Mouse (Mus musculus): ENCODE results near the gene Pttg1ip. TPM values are rescaled to one million over a fixed set of nuclear protein-coding genes. Genes with fewer than 3 reads are reported as not detected.

Pttg1ip gene
- polyA plus RNA-seq, 2 experiments from 2014 or later = 107 to 179 TPM

DNA sequence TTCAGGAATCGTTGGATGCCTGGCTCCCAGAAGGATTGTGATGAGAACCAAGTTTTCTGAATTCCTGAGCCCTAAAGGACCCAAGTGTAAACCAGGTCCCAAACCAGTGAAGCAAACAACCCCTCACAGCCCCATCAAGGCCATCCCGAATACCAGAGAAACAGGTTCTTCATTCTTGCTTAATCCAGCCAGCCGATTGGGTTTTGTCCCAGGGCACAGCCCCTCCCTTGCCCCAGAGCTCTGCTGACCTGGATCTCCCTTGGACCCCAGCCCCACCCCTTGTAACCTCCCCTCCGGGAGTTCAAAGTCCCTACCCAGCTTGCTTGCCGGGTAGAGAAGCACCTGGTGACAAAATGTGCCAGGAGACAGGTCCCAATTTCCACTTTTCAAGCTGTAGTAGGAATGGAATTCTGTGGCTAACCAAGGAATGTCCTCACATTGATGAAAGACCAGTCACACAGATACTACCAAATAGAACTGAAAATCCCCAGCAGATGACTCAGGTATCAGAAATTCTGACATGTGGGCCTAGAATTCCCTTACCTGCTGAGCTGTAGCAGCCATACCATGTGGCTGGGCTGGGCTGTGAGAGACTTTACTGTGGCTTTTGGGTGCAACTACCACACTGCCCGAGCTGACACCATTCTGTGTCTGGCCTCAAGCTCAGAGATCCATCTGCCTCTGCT is 11.4 kb upstream of the Pttg1ip start:
- no peak for ATAC-seq

DNA sequence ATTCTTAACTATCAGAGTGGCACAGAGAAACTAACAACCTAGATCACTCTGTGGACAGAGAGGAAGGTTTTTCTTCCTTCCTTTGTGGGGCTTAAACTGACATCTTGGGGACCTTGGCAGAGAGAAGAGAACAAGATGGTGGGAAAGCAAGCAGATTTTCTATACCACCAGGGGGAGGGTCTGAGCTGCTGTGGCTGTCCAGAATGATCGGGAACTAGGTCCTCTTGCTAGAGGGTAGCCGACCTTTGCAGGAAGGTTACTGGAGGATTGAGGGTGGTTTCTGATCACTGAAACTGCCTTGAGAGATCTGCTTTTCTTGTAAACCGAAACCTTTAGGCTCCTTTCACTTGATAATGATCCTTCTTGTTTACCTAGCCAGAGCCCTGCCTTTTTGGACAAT is 9.3 kb upstream of the Pttg1ip start:
- peak; percentile 32 for ATAC-seq

- no peak for ATAC-seq
Measured at GRCm38 (mm10) chr10:77573162-77573561, 8.4 kb upstream of the Pttg1ip start.

GRCm38 (mm10) chr10:77580027-77580920 is 1.2 kb upstream of the Pttg1ip start:
- ATAC-seq = no peak

GRCm38 (mm10) chr10:77581023-77581407 is 505 bp upstream of the Pttg1ip start:
- peak; percentile 3 for ATAC-seq

- ATAC-seq = peak; percentile 5
Measured at GRCm38 (mm10) chr10:77582285-77582618, 732 bp downstream of the Pttg1ip start.

DNA sequence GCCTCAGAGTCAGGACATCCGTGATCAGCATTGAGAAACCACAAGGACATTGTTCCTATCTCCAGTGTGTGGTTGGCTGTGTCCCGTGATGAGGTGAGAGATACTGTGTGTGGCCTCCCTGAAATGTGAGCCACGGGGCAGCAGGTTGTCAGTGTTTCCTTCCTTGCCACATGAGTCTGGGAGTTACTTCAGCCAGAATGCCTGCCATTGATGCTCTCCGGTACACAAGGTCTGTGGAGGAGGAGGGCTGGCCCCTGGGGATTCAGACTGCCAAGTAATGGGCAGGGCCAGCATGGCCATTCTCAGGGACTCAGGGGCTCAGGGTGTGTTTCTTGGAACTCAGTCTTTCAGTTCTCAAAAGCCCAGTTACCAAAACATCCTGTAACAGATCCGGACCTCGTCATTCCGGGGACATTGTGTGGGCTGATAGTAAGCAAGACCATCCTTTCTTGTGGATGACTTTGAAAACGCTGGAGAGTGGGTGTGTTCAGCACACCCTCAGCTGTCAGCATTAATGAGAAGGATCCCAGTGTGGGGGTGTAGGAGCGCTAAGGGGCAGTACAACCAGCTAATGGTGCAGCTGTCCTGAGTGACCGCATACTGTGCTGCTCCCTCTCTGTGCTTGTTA is 2.4 kb downstream of the Pttg1ip start:
- no peak for ATAC-seq

- no peak for ATAC-seq
Measured at GRCm38 (mm10) chr10:77586637-77587036, 5.1 kb downstream of the Pttg1ip start.

GRCm38 (mm10) chr10:77587091-77587775 is 5.7 kb downstream of the Pttg1ip start:
- no peak for ATAC-seq

- no peak for ATAC-seq
Measured at GRCm38 (mm10) chr10:77588036-77588435, 6.5 kb downstream of the Pttg1ip start.

DNA sequence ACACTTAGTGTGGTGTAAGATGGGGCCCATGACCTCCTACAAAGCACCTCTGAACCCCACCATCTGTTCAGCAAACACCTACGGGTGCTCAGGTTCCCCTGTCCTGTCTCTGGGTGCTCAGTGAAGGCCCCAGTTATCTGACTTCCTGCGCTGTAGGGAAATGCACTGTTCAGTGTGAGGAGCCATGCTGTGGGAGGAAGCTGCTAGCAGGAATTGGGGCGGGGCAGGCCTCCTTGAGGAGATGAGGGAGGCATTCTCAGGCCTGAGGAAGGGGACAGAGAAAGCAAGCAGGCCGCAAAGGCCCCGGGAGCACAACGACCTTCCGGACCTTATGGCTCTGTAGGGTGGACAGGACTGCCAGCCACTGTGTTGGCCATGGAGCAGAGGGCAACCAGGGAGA is 7.6 kb downstream of the Pttg1ip start:
- ATAC-seq = no peak

- ATAC-seq = no peak
Measured at GRCm38 (mm10) chr10:77589749-77590148, 8.2 kb downstream of the Pttg1ip start.

- ATAC-seq = peak; percentile 98
Measured at GRCm38 (mm10) chr10:77590812-77591211, 9.3 kb downstream of the Pttg1ip start.

DNA sequence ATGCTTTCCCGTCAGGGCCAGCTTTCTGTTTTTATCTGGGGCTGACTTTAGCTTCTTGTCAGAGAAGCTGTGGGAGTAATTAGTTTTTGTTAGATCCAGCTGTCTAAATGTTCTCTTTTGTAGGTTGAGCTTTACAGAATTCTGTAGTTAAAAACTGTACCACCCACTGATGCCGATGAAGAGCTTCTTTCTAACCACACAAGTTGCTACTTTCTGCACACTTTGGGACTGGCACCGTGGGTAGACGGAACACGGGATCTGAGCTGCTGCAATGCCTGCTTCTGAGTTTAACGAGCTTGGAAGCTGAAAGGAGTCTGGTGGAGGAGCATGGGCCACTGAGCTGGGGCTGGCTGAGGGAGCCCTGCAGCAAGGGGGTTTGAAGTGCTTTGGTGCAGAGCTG is 10.0 kb downstream of the Pttg1ip start:
- no peak for ATAC-seq

- no peak for ATAC-seq
Measured at GRCm38 (mm10) chr10:77596060-77596459, 14.5 kb downstream of the Pttg1ip start.

- ATAC-seq = no peak
Measured at GRCm38 (mm10) chr10:77603021-77603420, 21.5 kb downstream of the Pttg1ip start.

GRCm38 (mm10) chr10:77604111-77604510 is 22.6 kb downstream of the Pttg1ip start:
- ATAC-seq = no peak

- no peak for ATAC-seq
Measured at GRCm38 (mm10) chr10:77604958-77605357, 23.4 kb downstream of the Pttg1ip start.

- peak; percentile 12 for ATAC-seq
Measured at GRCm38 (mm10) chr10:77605368-77605767, 23.8 kb downstream of the Pttg1ip start.

GRCm38 (mm10) chr10:77605908-77606826 is 24.6 kb downstream of the Pttg1ip start, which contains the start of the genes Sumo3 and Gm49325:
Sumo3 (plus strand) TSS chr10:77606097.
Gm49325 (plus strand) TSS chr10:77606197.
- peak; percentile 78 for ATAC-seq

DNA sequence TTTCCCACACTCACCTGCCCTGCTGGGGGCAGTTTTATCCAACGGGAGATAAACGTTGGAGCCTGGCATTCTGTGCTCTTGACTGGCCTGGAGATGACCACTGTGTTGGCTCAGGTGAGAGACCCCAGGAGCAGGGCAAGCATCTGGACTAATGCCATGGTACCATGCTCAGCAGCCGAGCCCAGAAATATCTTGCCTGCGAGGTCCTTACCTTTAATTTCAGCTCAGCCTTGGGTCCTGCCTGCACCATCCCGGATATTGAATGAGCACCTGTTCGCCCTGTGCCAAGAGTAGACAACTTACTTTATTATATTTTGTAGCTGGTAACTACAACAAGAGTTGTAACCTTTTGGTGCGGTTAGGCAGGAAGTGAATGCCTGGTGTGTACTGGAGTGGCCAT is 25.3 kb downstream of the Pttg1ip start:
- ATAC-seq = peak; percentile 67

GRCm38 (mm10) chr10:77607441-77607840 is 25.9 kb downstream of the Pttg1ip start:
- ATAC-seq = no peak

Data from CD4-positive, CD25-positive, alpha-beta regulatory T cell, adult 4 months (primary cell).